Mouse (Mus musculus) hindbrain, embryonic 10.5 days (tissue): ENCODE results near the gene Zranb1. TPM values are rescaled to one million over a fixed set of nuclear protein-coding genes. Genes with fewer than 3 reads are reported as not detected.

ENCODE experiments used
- DNase-seq: peaks from one replicate; pipeline ENCODE4 v3.0.0-alpha.2; 2017; ENCODE audit warnings: low spot score
- H3K27ac ChIP-seq: fragments of 300-500 bp; sonication (generic); 2 replicates; pipeline ENCODE4 v1.5.1; 2016; ENCODE audit warnings: mild to moderate bottlenecking, moderate library complexity
- H3K27me3 ChIP-seq: fragments of 300-500 bp; sonication (generic); 2 replicates; pipeline ENCODE4 v1.6.1; 2016; ENCODE audit warnings: mild to moderate bottlenecking; ENCODE audit not compliant: poor library complexity, insufficient read depth, severe bottlenecking
- H3K36me3 ChIP-seq: fragments of 300-500 bp; sonication (generic); 2 replicates; pipeline ENCODE4 v1.6.1; 2016; ENCODE audit warnings: mild to moderate bottlenecking, moderate library complexity
- H3K4me1 ChIP-seq: fragments of 300-500 bp; sonication (generic); replicated peaks from 2 replicates; pipeline ENCODE4 v1.6.1; 2016; ENCODE audit warnings: mild to moderate bottlenecking
- H3K4me3 ChIP-seq: fragments of 300-500 bp; sonication (generic); 2 replicates; pipeline ENCODE4 v1.5.1; 2016; ENCODE audit warnings: mild to moderate bottlenecking, moderate library complexity
- H3K9me3 ChIP-seq: fragments of 300-500 bp; sonication (generic); 2 replicates; pipeline ENCODE4 v1.6.1; 2016; ENCODE audit warnings: mild to moderate bottlenecking, moderate library complexity
- WGBS: fragments of 180-500 bp; shearing (Covaris S2); methylation state at CpG from one replicate; pipeline ENCODE4 v1.1.7; 2016; 5-methylcytosine and 5-hydroxymethylcytosine counted together
- polyA plus RNA-seq: library from polyadenylated mRNA; unstranded; fragments of >200 nt; fragmentation: Nextera tagmentation; extraction: Ambion mirVana; gene quantifications from 2 replicates; pipeline ENCODE4 v1.2.1, GENCODE M21; 2016

Gene Zranb1
- polyA plus RNA-seq, 1 experiment from 2014 or later = 9.1 TPM

GRCm38 (mm10) chr7:132894841-132895555, 35.9 kb upstream of the Zranb1 start:
- Histone ChIP-seq H3K27me3 (no peaks in the 10 kb centered on the region), H3K9me3 (no peaks in the 10 kb centered on the region), H3K36me3 (no peaks in the 10 kb centered on the region), H3K4me3 (no peak overlapping the region), H3K27ac (no peak overlapping the region), H3K4me1 (0 out of 2 replicates have a peak, but pooled peaks cover 4% of the 10 kb centered on the region)
- no peak for DNase-seq
- 83% methylated on average over 7 of the region's 7 CpGs for WGBS

GRCm38 (mm10) chr7:132896206-132896815, 34.6 kb upstream of the Zranb1 start:
- Histone ChIP-seq H3K9me3 (no peaks in the 10 kb centered on the region), H3K27ac (no peak overlapping the region), H3K4me3 (no peak overlapping the region), H3K4me1 (0 out of 2 replicates have a peak, but pooled peaks cover 4% of the 10 kb centered on the region), H3K36me3 (no peaks in the 10 kb centered on the region), H3K27me3 (no peaks in the 10 kb centered on the region)
- WGBS = 89% methylated on average over 9 of the region's 9 CpGs
- no peak for DNase-seq

GRCm38 (mm10) chr7:132897258-132897657, 33.7 kb upstream of the Zranb1 start:
- DNase-seq = no peak
- WGBS = 85% methylated on average over 10 of the region's 10 CpGs
- 0 out of 2 replicates have a peak, but pooled peaks cover 1% of the 10 kb centered on the region for H3K4me1 ChIP-seq

GRCm38 (mm10) chr7:132898234-132898633, 32.7 kb upstream of the Zranb1 start:
- H3K36me3 ChIP-seq = no peaks in the 10 kb centered on the region
- no peaks in the 10 kb centered on the region for H3K4me1 ChIP-seq
- no peak for DNase-seq
- no peaks in the 10 kb centered on the region for H3K9me3 ChIP-seq
- WGBS = 91% methylated on average over 2 of the region's 2 CpGs
- H3K27ac ChIP-seq = no peak overlapping the region
- no peak overlapping the region for H3K4me3 ChIP-seq
- H3K27me3 ChIP-seq = no peaks in the 10 kb centered on the region

More at GRCm38 (mm10) chr7:132897258-132897657, 33.7 kb upstream of the Zranb1 start:
- H3K27me3 ChIP-seq = no peaks in the 10 kb centered on the region
- no peak overlapping the region for H3K27ac ChIP-seq
- no peak overlapping the region for H3K4me3 ChIP-seq
- H3K9me3 ChIP-seq = no peaks in the 10 kb centered on the region
- H3K36me3 ChIP-seq = no peaks in the 10 kb centered on the region

- H3K27me3 ChIP-seq = no peaks in the 10 kb centered on the region
- no peaks in the 10 kb centered on the region for H3K4me1 ChIP-seq
- no peaks in the 10 kb centered on the region for H3K36me3 ChIP-seq
- no peak overlapping the region for H3K27ac ChIP-seq
- WGBS = 64% methylated on average over 2 of the region's 2 CpGs
- H3K4me3 ChIP-seq = no peak overlapping the region
- no peak for DNase-seq
- no peaks in the 10 kb centered on the region for H3K9me3 ChIP-seq
Measured at GRCm38 (mm10) chr7:132900826-132901531, 30.0 kb upstream of the Zranb1 start.

GRCm38 (mm10) chr7:132903796-132904195, 27.1 kb upstream of the Zranb1 start:
- WGBS = 85% methylated on average over 3 of the region's 3 CpGs
- H3K36me3 ChIP-seq = no peaks in the 10 kb centered on the region
- no peaks in the 10 kb centered on the region for H3K27me3 ChIP-seq
- DNase-seq = no peak
- H3K4me3 ChIP-seq = no peak overlapping the region
- peaks cover 12% of the 10 kb centered on the region for H3K9me3 ChIP-seq
- H3K27ac ChIP-seq = no peak overlapping the region
- no peaks in the 10 kb centered on the region for H3K4me1 ChIP-seq

- Histone ChIP-seq H3K9me3 (peaks cover 6% of the 10 kb centered on the region), H3K4me1 (no peaks in the 10 kb centered on the region), H3K4me3 (no peak overlapping the region), H3K36me3 (no peaks in the 10 kb centered on the region), H3K27me3 (no peaks in the 10 kb centered on the region), H3K27ac (no peak overlapping the region)
- no peak for DNase-seq
- 52% methylated on average over 3 of the region's 3 CpGs for WGBS
Measured at GRCm38 (mm10) chr7:132921971-132922370, 9.0 kb upstream of the Zranb1 start.

GRCm38 (mm10) chr7:132925227-132925626, 5.7 kb upstream of the Zranb1 start:
- Histone ChIP-seq H3K4me1 (peaks cover 3% of the 10 kb centered on the region), H3K27me3 (no peaks in the 10 kb centered on the region), H3K9me3 (no peaks in the 10 kb centered on the region), H3K36me3 (no peaks in the 10 kb centered on the region), H3K4me3 (no peak overlapping the region), H3K27ac (no peak overlapping the region)
- DNase-seq = no peak
- WGBS = 77% methylated on average over 2 of the region's 2 CpGs

- Histone ChIP-seq H3K9me3 (no peaks in the 10 kb centered on the region), H3K36me3 (no peaks in the 10 kb centered on the region), H3K27ac (no peak overlapping the region), H3K4me3 (no peak overlapping the region), H3K27me3 (no peaks in the 10 kb centered on the region), H3K4me1 (peaks cover 7% of the 10 kb centered on the region)
- WGBS = 69% methylated on average over 3 of the region's 3 CpGs
- DNase-seq = no peak
Measured at GRCm38 (mm10) chr7:132927201-132927600, 3.7 kb upstream of the Zranb1 start.

- WGBS = 89% methylated on average over 5 of the region's 5 CpGs
- DNase-seq = peak; percentile 2
- Histone ChIP-seq H3K27ac (peak overlapping the region; percentile 97; the same call in 1 of the 2 replicates), H3K36me3 (no peaks in the 10 kb centered on the region), H3K4me1 (peaks cover 18% of the 10 kb centered on the region), H3K9me3 (no peaks in the 10 kb centered on the region), H3K27me3 (no peaks in the 10 kb centered on the region), H3K4me3 (peak overlapping the region; percentile 95)
Measured at GRCm38 (mm10) chr7:132930055-132930454, 887 bp upstream of the Zranb1 start.

GRCm38 (mm10) chr7:132931560-132932351, 814 bp downstream of the Zranb1 start:
- Histone ChIP-seq H3K27me3 (no peaks in the 10 kb centered on the region), H3K9me3 (no peaks in the 10 kb centered on the region), H3K4me1 (peaks cover 18% of the 10 kb centered on the region), H3K36me3 (no peaks in the 10 kb centered on the region), H3K27ac (peak overlapping the region; percentile 97), H3K4me3 (peak overlapping the region; percentile 95)
- peak; percentile 58 for DNase-seq
- WGBS = under 1% methylated on average over 55 of the region's 55 CpGs

GRCm38 (mm10) chr7:132933331-132933730, 2.4 kb downstream of the Zranb1 start:
- DNase-seq = no peak
- Histone ChIP-seq H3K27me3 (no peaks in the 10 kb centered on the region), H3K27ac (no peak overlapping the region), H3K9me3 (no peaks in the 10 kb centered on the region), H3K4me1 (peaks cover 18% of the 10 kb centered on the region), H3K36me3 (no peaks in the 10 kb centered on the region), H3K4me3 (no peak overlapping the region; the same call in 1 of the 2 replicates)
- WGBS = 82% methylated on average over 1 of the region's 1 CpGs
